Mouse (Mus musculus) heart, postnatal 0 days (tissue): ENCODE data around the gene Xpc.

Experiments
- CTCF ChIP-seq: IDR thresholded peaks from 2 replicates; pipeline ENCODE4 v1.5.1; 2016; ENCODE audit warnings: antibody characterized with exemption, control low read depth, low read depth
- EP300 ChIP-seq: IDR thresholded peaks from 2 replicates; pipeline ENCODE4 v1.6.1; 2016; ENCODE audit warnings: antibody characterized with exemption, low read depth

DNA sequence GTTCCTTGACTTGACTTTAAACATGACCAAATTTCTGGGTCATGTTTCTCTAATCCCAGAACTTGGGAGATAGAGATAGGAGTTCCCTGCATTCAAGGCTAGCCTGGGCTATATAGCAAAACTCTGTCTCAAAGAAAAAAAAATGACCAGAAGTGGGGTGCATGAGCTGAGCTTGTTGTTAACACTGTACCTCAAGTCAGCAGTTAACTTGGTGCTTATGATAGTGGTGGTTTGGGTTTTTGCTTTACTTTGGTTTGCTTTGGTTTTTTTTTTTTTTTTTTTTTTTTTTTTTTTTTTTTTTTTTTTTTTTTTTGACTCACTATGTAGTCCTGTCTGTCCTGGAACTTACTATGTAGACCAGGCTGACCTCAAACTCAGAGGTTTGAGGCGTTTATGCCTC is 31.6 kb upstream of the Xpc start:
- TF ChIP-seq EP300 (no peak), CTCF (no peak)
